28 mouse cellular contexts compared by ENCODE assay signal in genomic region chr11:72336726-72337125, GRCm38 (mm10). TPM values are rescaled to one million over a fixed set of nuclear protein-coding genes. Genes with fewer than 3 reads are reported as not detected.
DNase-seq lines count a peak whose midpoint lies in the region; ATAC-seq lines count a peak whose summit lies in the region.
"Had no signal": no experiment of that assay in that cellular context is flagged by ENCODE, and none has a peak within 500 bp of the region (broad histone marks: within the 10 kb centered on the region; RNA-seq: fewer than 3 reads in every experiment).

No protein-coding gene starts in this region.

- no peaks in the 10 kb centered on the region for H3K27me3 ChIP-seq in heart, embryonic 15.5 days
- H3K27me3 ChIP-seq in midbrain, embryonic 10.5 days (ENCODE audit: low read depth, poor library complexity, severe bottlenecking) = no peaks in the 10 kb centered on the region
- no peaks in the 10 kb centered on the region for H3K27me3 ChIP-seq in midbrain, embryonic 14.5 days (ENCODE audit: control insufficient read depth, insufficient read depth, low read length)
- H3K27me3 ChIP-seq in forebrain, embryonic 13.5 days = no peaks in the 10 kb centered on the region
- H3K27me3 ChIP-seq: embryonic facial prominence, embryonic 12.5 days; embryonic facial prominence, embryonic 15.5 days; forebrain, embryonic 15.5 days; hindbrain, embryonic 15.5 days had no signal

- no peak overlapping the region for H3K4me2 ChIP-seq in heart, embryonic 15.5 days
- H3K4me2 ChIP-seq in midbrain, embryonic 14.5 days (ENCODE audit: low read length) = no peak overlapping the region
- no peak overlapping the region for H3K4me2 ChIP-seq in forebrain, embryonic 13.5 days
- H3K4me2 ChIP-seq: embryonic facial prominence, embryonic 12.5 days; embryonic facial prominence, embryonic 15.5 days; forebrain, embryonic 15.5 days; heart, embryonic 12.5 days; hindbrain, embryonic 15.5 days had no signal

- DNase-seq in heart, postnatal 4 days = no peak
- no peak for DNase-seq in midbrain, embryonic 10.5 days (ENCODE audit: low spot score)
- DNase-seq in midbrain, embryonic 14.5 days = no peak
- DNase-seq in 3134 (ENCODE audit: extremely low read depth, insufficient read length, low spot score) = peak; percentile 36
- DNase-seq: adrenal gland, adult 8-10 months; adrenal gland, postnatal 25 days; cerebellum, adult 11-12 months; cerebellum, adult 8-10 months; gastrocnemius, postnatal 36 days; heart, adult 18-20 months; heart, postnatal 14 days had no signal

- no peaks in the 10 kb centered on the region for H3K4me1 ChIP-seq in heart, embryonic 15.5 days (replicated peaks)
- peaks cover 38% of the 10 kb centered on the region for H3K4me1 ChIP-seq in midbrain, embryonic 10.5 days
- peaks cover 6% of the 10 kb centered on the region; the same call in 1 of the 2 replicates for H3K4me1 ChIP-seq in midbrain, embryonic 14.5 days (ENCODE audit: control insufficient read depth, insufficient read depth, low read length)
- peaks cover 8% of the 10 kb centered on the region for H3K4me1 ChIP-seq in forebrain, embryonic 13.5 days
- H3K4me1 ChIP-seq: heart, embryonic 12.5 days had no signal

- 65% methylated on average over 8 of the region's 8 CpGs for WGBS in heart, embryonic 15.5 days
- WGBS in midbrain, embryonic 10.5 days = 91% methylated on average over 8 of the region's 8 CpGs
- WGBS in midbrain, embryonic 14.5 days = 89% methylated on average over 8 of the region's 8 CpGs
- 91% methylated on average over 8 of the region's 8 CpGs for WGBS in forebrain, embryonic 13.5 days

- no peak overlapping the region for H3K27ac ChIP-seq in heart, embryonic 15.5 days
- peak overlapping the region; percentile 77; the same call in 1 of the 2 replicates for H3K27ac ChIP-seq in midbrain, embryonic 10.5 days (replicated peaks)
- H3K27ac ChIP-seq in midbrain, embryonic 14.5 days (replicated peaks; ENCODE audit: low read depth, low read length) = no peak overlapping the region
- no peak overlapping the region for H3K27ac ChIP-seq in forebrain, embryonic 13.5 days
- H3K27ac ChIP-seq: embryonic facial prominence, embryonic 12.5 days; embryonic facial prominence, embryonic 15.5 days; forebrain, embryonic 15.5 days; hindbrain, embryonic 15.5 days had no signal

- no peak overlapping the region for H3K4me3 ChIP-seq in heart, embryonic 15.5 days
- no peak overlapping the region for H3K4me3 ChIP-seq in midbrain, embryonic 10.5 days
- no peak overlapping the region for H3K4me3 ChIP-seq in midbrain, embryonic 14.5 days (replicated peaks; ENCODE audit: low read depth, low read length)
- H3K4me3 ChIP-seq in forebrain, embryonic 13.5 days = no peak overlapping the region
- H3K4me3 ChIP-seq: embryonic facial prominence, embryonic 12.5 days; embryonic facial prominence, embryonic 15.5 days; forebrain, embryonic 15.5 days; heart, embryonic 12.5 days; hindbrain, embryonic 15.5 days had no signal

- H3K36me3 ChIP-seq in heart, embryonic 15.5 days = no peaks in the 10 kb centered on the region
- no peaks in the 10 kb centered on the region for H3K36me3 ChIP-seq in midbrain, embryonic 10.5 days
- no peaks in the 10 kb centered on the region for H3K36me3 ChIP-seq in midbrain, embryonic 14.5 days (ENCODE audit: control insufficient read depth, insufficient read depth, low read length)
- no peaks in the 10 kb centered on the region for H3K36me3 ChIP-seq in forebrain, embryonic 13.5 days (ENCODE audit: poor library complexity, severe bottlenecking)
- H3K36me3 ChIP-seq: embryonic facial prominence, embryonic 12.5 days; embryonic facial prominence, embryonic 15.5 days; forebrain, embryonic 15.5 days; heart, embryonic 12.5 days; hindbrain, embryonic 15.5 days had no signal

- ATAC-seq in heart, embryonic 15.5 days (replicated peaks; ENCODE audit: insufficient number of reproducible peaks, insufficient read depth, low FRiP score, low read depth) = peak; percentile 31; the same call in 1 of the 2 replicates
- ATAC-seq in midbrain, embryonic 14.5 days (ENCODE audit: low FRiP score, low TSS enrichment) = no peak
- ATAC-seq in granulocyte monocyte progenitor cell, adult 5-6 weeks (replicated peaks; ENCODE audit: poor library complexity, severe bottlenecking) = peak; percentile 17; the same call in 1 of the 2 replicates
- no peak for ATAC-seq in forebrain, embryonic 13.5 days
- ATAC-seq: activated CD4-positive, CD25-positive, alpha-beta regulatory T cell, adult 4 months; forebrain, embryonic 15.5 days; intestine, postnatal 0 days had no signal

- H3K9me3 ChIP-seq in heart, embryonic 15.5 days (replicated peaks) = no peaks in the 10 kb centered on the region
- H3K9me3 ChIP-seq in midbrain, embryonic 10.5 days (replicated peaks) = no peaks in the 10 kb centered on the region
- H3K9me3 ChIP-seq in midbrain, embryonic 14.5 days (ENCODE audit: control insufficient read depth, low read length) = no peaks in the 10 kb centered on the region
- no peaks in the 10 kb centered on the region for H3K9me3 ChIP-seq in forebrain, embryonic 13.5 days (replicated peaks)
- H3K9me3 ChIP-seq: embryonic facial prominence, embryonic 12.5 days; embryonic facial prominence, embryonic 15.5 days; forebrain, embryonic 15.5 days; heart, embryonic 12.5 days; hindbrain, embryonic 15.5 days had no signal

- H3K9ac ChIP-seq in heart, embryonic 15.5 days = no peak overlapping the region
- no peak overlapping the region for H3K9ac ChIP-seq in midbrain, embryonic 14.5 days (replicated peaks; ENCODE audit: low read length)
- H3K9ac ChIP-seq in forebrain, embryonic 13.5 days = no peak overlapping the region
- H3K9ac ChIP-seq: embryonic facial prominence, embryonic 12.5 days; embryonic facial prominence, embryonic 15.5 days; forebrain, embryonic 15.5 days; heart, embryonic 12.5 days; hindbrain, embryonic 15.5 days had no signal

RNA-seq across cellular contexts. Expression of gene Fbxo39, which starts 22.5 kb away (rescaled TPM):
- not detected in 2 replicates for polyA plus RNA-seq in heart, embryonic 15.5 days (2015; fragmentation: Nextera tagmentation; extraction: Ambion mirVana)
- not detected for total RNA-seq in heart, postnatal 4 days (2021)
- not detected in 2 replicates for polyA plus RNA-seq in midbrain, embryonic 10.5 days (2016; fragmentation: Nextera tagmentation; extraction: Ambion mirVana)
- polyA plus RNA-seq in midbrain, embryonic 14.5 days (2014; fragmentation: Nextera tagmentation; extraction: Ambion mirVana) = not detected in 2 replicates
- total RNA-seq in granulocyte monocyte progenitor cell, adult 5-6 weeks (2014; fragmentation: Nextera tagmentation) = not detected in 2 replicates
- not detected in 2 replicates for total RNA-seq in granulocyte monocyte progenitor cell, adult 5-6 weeks (2017)
- not detected in 2 replicates for polyA plus RNA-seq in forebrain, embryonic 13.5 days (2015; fragmentation: Nextera tagmentation; extraction: Ambion mirVana)
- total RNA-seq: adrenal gland, adult 8-10 months; common myeloid progenitor, adult 5-6 weeks; gastrocnemius, adult 8-10 months; gastrocnemius, postnatal 36 days; heart, adult 18-20 months; heart, postnatal 14 days had no signal
- polyA plus RNA-seq: brain, embryonic 14.5 days; embryonic facial prominence, embryonic 12.5 days; embryonic facial prominence, embryonic 15.5 days; forebrain, embryonic 11.5 days; forebrain, embryonic 15.5 days; heart, embryonic 12.5 days; heart, embryonic 16.5 days; hindbrain, embryonic 11.5 days; hindbrain, embryonic 15.5 days; intestine, embryonic 14.5 days; intestine, postnatal 0 days had no signal

RNA-seq across cellular contexts. Expression of gene Tekt1, which starts 25.5 kb away (rescaled TPM):
- polyA plus RNA-seq in heart, embryonic 15.5 days (2015; fragmentation: Nextera tagmentation; extraction: Ambion mirVana) = 0.72 and 1.1 TPM in 2 replicates
- total RNA-seq in heart, postnatal 4 days (2021) = under 1 TPM; 0.26 to 0.50 TPM
- polyA plus RNA-seq in midbrain, embryonic 10.5 days (2016; fragmentation: Nextera tagmentation; extraction: Ambion mirVana) = 6.1 and 6.8 TPM in 2 replicates
- 6.9 and 9.0 TPM in 2 replicates for polyA plus RNA-seq in midbrain, embryonic 14.5 days (2014; fragmentation: Nextera tagmentation; extraction: Ambion mirVana)
- total RNA-seq in granulocyte monocyte progenitor cell, adult 5-6 weeks (2014; fragmentation: Nextera tagmentation) = not detected in 2 replicates
- total RNA-seq in granulocyte monocyte progenitor cell, adult 5-6 weeks (2017) = 0.15 TPM in 1 of 2 replicates, not detected in the other
- polyA plus RNA-seq in forebrain, embryonic 13.5 days (2015; fragmentation: Nextera tagmentation; extraction: Ambion mirVana) = 6.4 and 9.1 TPM in 2 replicates
- polyA plus RNA-seq: activated CD4-positive, CD25-positive, alpha-beta regulatory T cell, adult 4 months had no signal

RNA-seq across cellular contexts. Expression of gene Xaf1, which starts 35.3 kb away (rescaled TPM):
- 9.5 and 10.2 TPM in 2 replicates for polyA plus RNA-seq in heart, embryonic 15.5 days (2015; fragmentation: Nextera tagmentation; extraction: Ambion mirVana)
- 1 to 10 TPM; 7.6 to 7.7 TPM for total RNA-seq in heart, postnatal 4 days (2021)
- polyA plus RNA-seq in midbrain, embryonic 10.5 days (2016; fragmentation: Nextera tagmentation; extraction: Ambion mirVana) = 1.5 and 2.5 TPM in 2 replicates
- 1.1 and 3.3 TPM in 2 replicates for polyA plus RNA-seq in midbrain, embryonic 14.5 days (2014; fragmentation: Nextera tagmentation; extraction: Ambion mirVana)
- 3.6 and 8.9 TPM in 2 replicates for total RNA-seq in granulocyte monocyte progenitor cell, adult 5-6 weeks (2014; fragmentation: Nextera tagmentation)
- 2.0 and 11.7 TPM in 2 replicates for total RNA-seq in granulocyte monocyte progenitor cell, adult 5-6 weeks (2017)
- polyA plus RNA-seq in forebrain, embryonic 13.5 days (2015; fragmentation: Nextera tagmentation; extraction: Ambion mirVana) = 0.98 and 1.8 TPM in 2 replicates

Comparison
In these comparisons a context has a peak if more than half of its experiments do, and no peak if none do; other contexts are left out.
1. ATAC-seq: peak in heart, embryonic 15.5 days (single experiment) and granulocyte monocyte progenitor cell, adult 5-6 weeks (single experiment); none in midbrain, embryonic 14.5 days (single experiment) and forebrain, embryonic 13.5 days (single experiment).